Mouse (Mus musculus): ENCODE measurements around the gene Snf8. TPM values are rescaled to one million over a fixed set of nuclear protein-coding genes. Genes with fewer than 3 reads are reported as not detected.
A peak's percentile ranks its signal among the peaks of the same experiment; 100 is the strongest.

Gene Snf8
- polyA plus RNA-seq, 1 experiment = 91.8 TPM

DNA sequence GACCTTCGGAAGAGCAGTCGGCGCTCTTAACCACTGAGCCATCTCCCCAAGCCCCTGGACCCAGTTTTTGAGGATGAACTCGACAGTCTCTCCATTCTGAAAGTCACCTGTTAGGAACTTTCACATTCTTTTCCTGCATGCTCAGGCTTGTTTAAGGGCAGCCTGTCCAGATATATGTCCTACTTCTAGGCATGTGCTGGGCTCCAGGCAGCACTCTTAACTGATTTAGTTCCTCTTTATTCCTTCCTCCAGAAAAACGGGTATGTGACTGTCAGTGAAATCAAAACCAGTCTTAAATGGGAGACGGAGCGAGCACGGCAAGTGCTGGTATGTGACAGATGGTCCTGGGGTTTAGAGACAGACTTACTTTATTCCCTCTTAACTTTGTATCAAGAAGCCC lies 11.3 kb downstream of the Snf8 start:
- H3K27ac ChIP-seq (ENCODE audit: insufficient read depth, low read depth, low read length) = peak overlapping the region; percentile 31
- TF ChIP-seq CTCF (IDR thresholded peaks at IDR 0.05; ENCODE audit: low read depth, low read length) (no peak), POLR2A (IDR thresholded peaks at IDR 0.05; ENCODE audit: borderline replicate concordance, low read depth, low read length) (no peak)
- H3K4me1 ChIP-seq (ENCODE audit: control insufficient read depth, insufficient read depth, low read length) = peaks cover 9% of the 10 kb centered on the region
- H3K4me3 ChIP-seq (ENCODE audit: insufficient read depth, low read length) = no peak overlapping the region

DNA sequence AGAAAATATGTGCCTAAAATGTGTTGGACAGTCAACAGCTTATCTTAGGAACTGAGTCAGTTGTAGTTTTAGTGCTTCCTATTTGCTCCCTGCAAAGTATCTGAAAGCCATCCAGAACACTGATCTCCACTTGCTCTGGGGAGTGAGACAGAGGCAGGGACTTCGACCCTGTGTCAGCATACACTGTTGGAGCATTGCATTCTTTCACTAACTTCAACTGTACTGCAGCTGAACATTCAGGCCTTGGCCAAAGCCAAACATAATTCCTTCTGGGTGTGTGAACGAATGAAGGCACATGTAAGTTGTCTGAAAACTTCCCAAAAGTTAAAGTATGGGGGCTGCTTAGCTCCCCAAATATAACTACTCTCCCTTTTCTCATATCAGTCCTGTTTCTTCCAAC lies 12.1 kb downstream of the Snf8 start:
- H3K27ac ChIP-seq (ENCODE audit: insufficient read depth, low read depth, low read length) = no peak overlapping the region
- H3K4me1 ChIP-seq (ENCODE audit: control insufficient read depth, insufficient read depth, low read length) = peaks cover 9% of the 10 kb centered on the region
- no peak overlapping the region for H3K4me3 ChIP-seq (ENCODE audit: insufficient read depth, low read length)
- no peak for TF ChIP-seq CTCF (IDR thresholded peaks at IDR 0.05; ENCODE audit: low read depth, low read length)
- no peak for TF ChIP-seq POLR2A (IDR thresholded peaks at IDR 0.05; ENCODE audit: borderline replicate concordance, low read depth, low read length)

DNA sequence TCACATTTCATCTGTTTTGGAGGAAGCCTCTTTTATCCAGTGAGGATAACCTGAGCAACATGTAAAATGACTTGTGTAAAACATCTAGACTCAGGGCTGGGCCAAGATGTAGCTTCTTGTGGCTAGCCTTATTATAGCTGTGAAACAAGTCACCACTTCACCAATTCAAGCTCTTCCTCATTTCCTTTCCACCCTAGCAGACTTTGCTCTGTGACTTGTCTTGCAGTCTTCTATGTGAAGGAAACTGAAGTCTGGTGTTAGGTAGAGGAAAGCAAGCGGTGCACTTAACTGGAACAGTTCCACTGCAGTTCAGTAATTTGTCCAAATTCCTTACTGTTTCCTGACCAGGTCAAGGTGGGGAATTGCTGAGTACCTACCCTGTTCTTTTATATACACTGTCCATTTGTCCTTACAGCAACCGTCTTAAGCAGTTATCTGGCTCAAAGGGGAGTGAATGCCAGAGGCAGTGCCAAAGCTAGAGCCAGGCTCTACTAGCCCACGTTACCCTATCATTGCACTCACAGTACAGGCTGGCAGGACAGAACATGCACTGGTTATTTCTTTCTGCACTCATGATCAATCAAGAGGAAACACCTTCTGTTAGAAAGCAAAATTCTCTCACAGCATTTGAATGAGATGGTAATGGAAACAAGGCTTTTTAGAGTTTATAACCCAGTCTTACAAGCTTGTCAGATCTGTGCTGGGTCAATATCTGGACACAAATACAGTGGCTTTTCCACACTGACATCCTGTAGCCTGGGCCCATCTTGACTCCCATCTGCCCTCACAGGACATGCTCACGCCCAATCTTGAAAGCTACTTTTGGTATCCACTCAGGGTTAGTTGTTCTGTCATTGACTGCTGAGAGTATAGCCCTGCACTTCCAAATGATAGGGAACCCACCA lies 13.0 kb downstream of the Snf8 start:
- TF ChIP-seq CTCF (IDR thresholded peaks at IDR 0.05; ENCODE audit: low read depth, low read length) = no peak
- no peak for TF ChIP-seq POLR2A (IDR thresholded peaks at IDR 0.05; ENCODE audit: borderline replicate concordance, low read depth, low read length)
- peaks cover 9% of the 10 kb centered on the region for H3K4me1 ChIP-seq (ENCODE audit: control insufficient read depth, insufficient read depth, low read length)
- no peak overlapping the region for H3K27ac ChIP-seq (ENCODE audit: insufficient read depth, low read depth, low read length)
- no peak overlapping the region for H3K4me3 ChIP-seq (ENCODE audit: insufficient read depth, low read length)

DNA sequence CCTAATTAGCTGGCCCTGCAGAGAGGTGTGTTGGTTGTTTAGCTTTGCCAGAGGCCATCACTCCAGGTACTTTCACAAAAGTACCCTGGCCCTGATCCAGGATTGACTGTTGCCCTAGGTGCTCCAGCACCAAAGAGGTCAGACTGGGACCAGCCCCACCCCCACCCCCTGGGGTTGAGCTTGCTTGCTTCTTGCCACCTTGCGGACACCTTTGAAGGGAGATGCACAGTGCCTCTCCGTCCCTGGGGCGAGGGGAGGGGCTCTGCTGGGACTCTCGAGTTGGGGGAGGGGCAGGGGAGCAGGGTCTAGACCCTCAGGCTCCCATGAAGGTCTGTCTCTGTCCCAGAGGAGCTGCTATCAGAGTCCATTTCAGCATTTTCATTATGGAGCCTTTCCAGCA lies 15.3 kb downstream of the Snf8 start:
- Histone ChIP-seq H3K4me3 (ENCODE audit: insufficient read depth, low read length) (no peak overlapping the region), H3K27ac (ENCODE audit: insufficient read depth, low read depth, low read length) (no peak overlapping the region), H3K4me1 (ENCODE audit: control insufficient read depth, insufficient read depth, low read length) (peaks cover 9% of the 10 kb centered on the region)
- no peak for TF ChIP-seq POLR2A (IDR thresholded peaks at IDR 0.05; ENCODE audit: borderline replicate concordance, low read depth, low read length)
- no peak for TF ChIP-seq CTCF (IDR thresholded peaks at IDR 0.05; ENCODE audit: low read depth, low read length)

DNA sequence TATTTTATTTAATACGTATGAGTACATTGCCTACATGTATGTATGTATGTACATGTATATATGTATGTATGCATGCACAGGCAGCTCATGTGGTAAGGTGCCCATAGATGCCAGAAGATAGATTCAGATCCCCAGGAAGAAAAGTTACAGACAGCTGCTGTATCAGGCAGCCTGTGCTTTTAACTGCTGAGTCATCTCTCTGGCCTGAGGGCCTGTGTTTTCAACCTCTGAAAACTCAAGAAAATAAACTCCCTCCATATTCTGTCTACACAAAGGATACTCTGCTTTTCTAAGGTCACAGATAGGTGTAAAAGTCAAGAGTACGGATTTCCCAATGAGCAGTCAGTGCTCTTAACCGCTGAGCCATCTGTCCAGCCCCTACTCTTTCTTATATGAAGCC lies 16.2 kb downstream of the Snf8 start:
- H3K4me3 ChIP-seq (ENCODE audit: insufficient read depth, low read length) = no peak overlapping the region
- no peak overlapping the region for H3K27ac ChIP-seq (ENCODE audit: insufficient read depth, low read depth, low read length)
- TF ChIP-seq CTCF (IDR thresholded peaks at IDR 0.05; ENCODE audit: low read depth, low read length) (no peak), POLR2A (IDR thresholded peaks at IDR 0.05; ENCODE audit: borderline replicate concordance, low read depth, low read length) (no peak)
- peaks cover 9% of the 10 kb centered on the region for H3K4me1 ChIP-seq (ENCODE audit: control insufficient read depth, insufficient read depth, low read length)

DNA sequence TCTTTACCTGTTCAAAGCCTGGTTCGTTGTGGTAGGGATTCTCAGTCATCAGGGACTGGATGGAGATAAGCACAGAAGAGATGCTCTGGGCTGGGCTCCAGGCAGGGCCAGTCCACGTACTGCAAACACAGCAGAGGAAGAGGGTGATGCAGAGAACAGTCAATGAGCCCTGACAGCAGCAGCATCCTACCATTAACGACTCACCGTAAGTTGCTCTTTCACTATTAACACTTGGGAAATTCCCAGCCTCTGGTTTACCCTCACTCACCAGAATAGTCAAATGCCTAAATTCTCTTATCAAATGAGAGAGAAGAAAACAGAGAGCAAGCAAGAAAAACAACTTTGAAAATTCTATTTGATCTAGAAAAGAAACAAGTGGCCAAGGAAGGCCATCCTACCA lies 23.6 kb downstream of the Snf8 start:
- Histone ChIP-seq H3K4me3 (ENCODE audit: insufficient read depth, low read length) (no peak overlapping the region), H3K27ac (ENCODE audit: insufficient read depth, low read depth, low read length) (no peak overlapping the region), H3K4me1 (ENCODE audit: control insufficient read depth, insufficient read depth, low read length) (peaks cover 5% of the 10 kb centered on the region)

DNA sequence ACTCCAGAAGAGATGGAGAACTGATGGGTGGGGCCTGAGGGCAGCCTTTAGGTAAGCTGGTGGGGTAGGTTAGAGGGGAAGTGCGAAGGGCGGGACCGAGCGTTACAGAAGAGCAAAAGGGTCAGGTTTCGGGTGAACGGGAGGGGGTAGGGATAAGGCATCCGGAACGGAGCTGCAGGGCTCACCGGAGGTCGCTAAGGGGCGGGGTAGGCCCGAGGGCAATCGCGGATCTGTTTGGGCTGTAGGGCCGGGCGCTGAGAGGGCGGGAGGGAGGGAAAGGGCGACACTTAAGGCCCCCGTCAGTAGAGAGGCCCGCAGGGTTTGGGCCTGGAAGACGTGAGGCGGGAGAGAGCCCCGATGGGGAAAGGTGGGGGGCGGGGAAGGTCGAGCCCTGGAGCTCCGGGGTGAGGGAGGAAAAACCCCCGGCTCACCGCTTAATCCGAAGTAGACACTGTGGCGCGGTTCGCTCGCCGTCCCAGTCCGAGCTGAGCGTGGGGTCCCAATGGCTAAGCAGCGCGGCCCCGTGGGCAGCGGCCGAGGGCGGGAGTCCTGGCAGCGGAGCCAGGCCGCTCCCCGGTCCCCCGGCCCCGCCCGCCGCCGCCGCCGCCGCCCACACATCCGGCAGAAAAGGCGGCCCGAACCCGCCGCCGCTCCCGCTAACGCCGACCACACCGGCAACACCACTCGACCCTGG lies 30.0 kb downstream of the Snf8 start:
- TF ChIP-seq CTCF (IDR thresholded peaks at IDR 0.05; ENCODE audit: low read depth, low read length) = no peak
- TF ChIP-seq POLR2A (IDR thresholded peaks at IDR 0.05; ENCODE audit: borderline replicate concordance, low read depth, low read length) = no peak
- Histone ChIP-seq H3K4me1 (ENCODE audit: control insufficient read depth, insufficient read depth, low read length) (peaks cover 11% of the 10 kb centered on the region), H3K27ac (ENCODE audit: insufficient read depth, low read depth, low read length) (peak overlapping the region; percentile 54), H3K4me3 (ENCODE audit: insufficient read depth, low read length) (peak overlapping the region; percentile 95)

More for the DNA sequence above, 23.6 kb downstream of the Snf8 start:
- no peak for TF ChIP-seq CTCF (IDR thresholded peaks at IDR 0.05; ENCODE audit: low read depth, low read length)
- no peak for TF ChIP-seq POLR2A (IDR thresholded peaks at IDR 0.05; ENCODE audit: borderline replicate concordance, low read depth, low read length)

DNA sequence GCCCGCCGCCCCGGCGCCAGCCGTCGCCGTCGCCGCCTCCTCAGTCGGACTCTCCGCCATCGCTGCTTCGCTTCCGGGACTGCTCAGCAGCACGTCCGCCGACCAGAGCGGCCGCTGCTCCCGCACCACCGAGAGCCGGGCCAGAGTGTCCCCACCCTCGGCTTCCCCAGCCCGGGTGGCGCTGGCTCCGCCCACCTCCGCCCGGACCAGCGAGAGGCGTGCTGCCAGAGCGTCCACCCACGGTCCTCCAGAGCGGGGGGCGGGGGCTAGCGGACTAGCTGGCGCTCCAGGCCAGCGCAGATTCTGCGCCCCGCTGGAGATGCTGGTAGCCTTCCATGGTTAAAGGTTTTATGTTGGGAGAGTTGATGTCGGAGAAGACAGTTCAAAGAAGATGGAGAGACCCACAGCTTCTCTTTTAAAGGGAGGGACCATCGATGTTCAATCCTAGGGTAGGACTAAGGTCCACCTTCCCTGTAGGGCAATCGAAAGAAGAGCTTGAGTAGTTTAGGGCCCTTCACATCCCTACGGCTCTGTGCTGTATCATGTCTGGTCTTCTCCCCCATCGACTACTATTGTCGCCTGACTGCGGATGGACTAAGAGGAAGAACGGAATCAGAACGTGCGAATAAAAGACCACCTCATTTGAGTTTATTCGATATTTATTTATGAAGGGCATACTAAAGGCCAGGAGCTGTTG lies 30.7 kb downstream of the Snf8 start, which contains the start of gene Ube2z:
Ube2z (minus strand) TSS at position 174 of the 697 bp plus-strand sequence.
- Histone ChIP-seq H3K4me3 (ENCODE audit: insufficient read depth, low read length) (peak within 1 kb of the TSS; percentile 95), H3K27ac (ENCODE audit: insufficient read depth, low read depth, low read length) (peak within 1 kb of the TSS; percentile 54), H3K4me1 (ENCODE audit: control insufficient read depth, insufficient read depth, low read length) (peaks cover 11% of the 10 kb centered on the region)
- TF ChIP-seq POLR2A (IDR thresholded peaks at IDR 0.05; ENCODE audit: borderline replicate concordance, low read depth, low read length) = no peak
- no peak for TF ChIP-seq CTCF (IDR thresholded peaks at IDR 0.05; ENCODE audit: low read depth, low read length)

DNA sequence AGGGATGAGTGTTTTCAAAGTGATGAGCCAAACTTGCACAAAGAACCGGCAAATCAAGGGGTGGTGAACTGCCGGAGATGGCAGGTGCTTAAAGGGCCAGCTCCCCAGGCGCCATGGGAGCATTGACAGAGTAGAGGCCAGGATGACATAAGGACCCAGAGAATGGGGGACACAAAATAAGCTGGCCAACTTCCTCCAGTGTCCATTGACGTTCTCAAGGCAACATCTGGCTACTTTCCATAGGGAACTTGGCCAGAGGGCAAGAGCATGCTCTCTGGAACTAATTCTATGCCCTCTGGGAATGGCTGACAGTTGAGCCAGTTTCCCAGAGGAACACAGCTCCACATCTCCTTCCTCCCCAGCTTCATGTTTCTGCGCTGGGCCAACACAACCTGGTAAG lies 33.5 kb downstream of the Snf8 start:
- TF ChIP-seq CTCF (IDR thresholded peaks at IDR 0.05; ENCODE audit: low read depth, low read length) (no peak), POLR2A (IDR thresholded peaks at IDR 0.05; ENCODE audit: borderline replicate concordance, low read depth, low read length) (no peak)
- Histone ChIP-seq H3K4me1 (ENCODE audit: control insufficient read depth, insufficient read depth, low read length) (peaks cover 8% of the 10 kb centered on the region), H3K4me3 (ENCODE audit: insufficient read depth, low read length) (no peak overlapping the region), H3K27ac (ENCODE audit: insufficient read depth, low read depth, low read length) (no peak overlapping the region)
